Mouse (Mus musculus): ENCODE data around the gene Dock4. TPM values are rescaled to one million over a fixed set of nuclear protein-coding genes. Genes with fewer than 3 reads are reported as not detected.

The Dock4 gene
- polyA plus RNA-seq, 2 experiments, result 7.7 to 12.2 TPM

- no peak for ATAC-seq (ENCODE audit: low FRiP score, low read depth)
- TF ChIP-seq POLR2A (IDR thresholded peaks at IDR 0.05; ENCODE audit: borderline replicate concordance, extremely low read depth, insufficient read depth, insufficient read length), result no peak
Measured at GRCm38 (mm10) chr12:40622926-40623325, 177.2 kb downstream of the Dock4 start.

GRCm38 (mm10) chr12:40626521-40626920 lies 180.8 kb downstream of the Dock4 start:
- Histone ChIP-seq H3K27ac (replicated peaks; ENCODE audit: low read depth, low read length) (no peak overlapping the region), H3K27me3 (ENCODE audit: control insufficient read depth, insufficient read depth, low read length) (no peaks in the 10 kb centered on the region), H3K4me1 (ENCODE audit: control insufficient read depth, insufficient read depth, low read length) (no peaks in the 10 kb centered on the region), H3K4me2 (replicated peaks; ENCODE audit: low read depth, low read length, severe bottlenecking) (no peak overlapping the region), H3K9ac (ENCODE audit: low read depth, low read length, severe bottlenecking) (no peak overlapping the region), H3K9me3 (ENCODE audit: control insufficient read depth, low read length) (no peaks in the 10 kb centered on the region), H3K36me3 (ENCODE audit: control insufficient read depth, insufficient read depth, low read length) (no peaks in the 10 kb centered on the region), H3K4me3 (replicated peaks; ENCODE audit: low read length) (no peak overlapping the region)
- DNase-seq (ENCODE audit: low spot score), result no peak
- WGBS, result 90% methylated on average over 1 of the region's 1 CpGs
- TF ChIP-seq POLR2A (IDR thresholded peaks at IDR 0.05; ENCODE audit: borderline replicate concordance, extremely low read depth, insufficient read depth, insufficient read length), result no peak
- no peak for ATAC-seq (ENCODE audit: low FRiP score, low read depth)

More at GRCm38 (mm10) chr12:40622926-40623325, 177.2 kb downstream of the Dock4 start:
- Histone ChIP-seq H3K4me2 (replicated peaks; ENCODE audit: low read depth, low read length, severe bottlenecking) (no peak overlapping the region), H3K4me1 (ENCODE audit: control insufficient read depth, insufficient read depth, low read length) (no peaks in the 10 kb centered on the region), H3K27me3 (ENCODE audit: control insufficient read depth, insufficient read depth, low read length) (no peaks in the 10 kb centered on the region), H3K9ac (ENCODE audit: low read depth, low read length, severe bottlenecking) (no peak overlapping the region), H3K27ac (replicated peaks; ENCODE audit: low read depth, low read length) (no peak overlapping the region), H3K9me3 (ENCODE audit: control insufficient read depth, low read length) (no peaks in the 10 kb centered on the region), H3K36me3 (ENCODE audit: control insufficient read depth, insufficient read depth, low read length) (no peaks in the 10 kb centered on the region), H3K4me3 (replicated peaks; ENCODE audit: low read length) (no peak overlapping the region)
- no peak for DNase-seq (ENCODE audit: low spot score)

- Histone ChIP-seq H3K36me3 (ENCODE audit: control insufficient read depth, insufficient read depth, low read length) (no peaks in the 10 kb centered on the region), H3K4me1 (ENCODE audit: control insufficient read depth, insufficient read depth, low read length) (no peaks in the 10 kb centered on the region), H3K4me2 (replicated peaks; ENCODE audit: low read depth, low read length, severe bottlenecking) (no peak overlapping the region), H3K27me3 (ENCODE audit: control insufficient read depth, insufficient read depth, low read length) (no peaks in the 10 kb centered on the region), H3K9ac (ENCODE audit: low read depth, low read length, severe bottlenecking) (no peak overlapping the region), H3K27ac (replicated peaks; ENCODE audit: low read depth, low read length) (no peak overlapping the region), H3K9me3 (ENCODE audit: control insufficient read depth, low read length) (no peaks in the 10 kb centered on the region), H3K4me3 (replicated peaks; ENCODE audit: low read length) (no peak overlapping the region)
- ATAC-seq (ENCODE audit: low FRiP score, low read depth) (no peak), DNase-seq (ENCODE audit: low spot score) (no peak)
- TF ChIP-seq POLR2A (IDR thresholded peaks at IDR 0.05; ENCODE audit: borderline replicate concordance, extremely low read depth, insufficient read depth, insufficient read length), result no peak
- WGBS, result 56% methylated on average over 2 of the region's 2 CpGs
Measured at GRCm38 (mm10) chr12:40633242-40633641, 187.5 kb downstream of the Dock4 start.

GRCm38 (mm10) chr12:40634169-40634568 lies 188.4 kb downstream of the Dock4 start:
- Histone ChIP-seq H3K9ac (ENCODE audit: low read depth, low read length, severe bottlenecking) (no peak overlapping the region), H3K27me3 (ENCODE audit: control insufficient read depth, insufficient read depth, low read length) (no peaks in the 10 kb centered on the region), H3K36me3 (ENCODE audit: control insufficient read depth, insufficient read depth, low read length) (no peaks in the 10 kb centered on the region), H3K4me1 (ENCODE audit: control insufficient read depth, insufficient read depth, low read length) (no peaks in the 10 kb centered on the region), H3K9me3 (ENCODE audit: control insufficient read depth, low read length) (no peaks in the 10 kb centered on the region), H3K4me2 (replicated peaks; ENCODE audit: low read depth, low read length, severe bottlenecking) (no peak overlapping the region), H3K4me3 (replicated peaks; ENCODE audit: low read length) (no peak overlapping the region), H3K27ac (replicated peaks; ENCODE audit: low read depth, low read length) (no peak overlapping the region)
- ATAC-seq (ENCODE audit: low FRiP score, low read depth) (no peak), DNase-seq (ENCODE audit: low spot score) (no peak)
- TF ChIP-seq POLR2A (IDR thresholded peaks at IDR 0.05; ENCODE audit: borderline replicate concordance, extremely low read depth, insufficient read depth, insufficient read length), result no peak
- 76% methylated on average over 7 of the region's 7 CpGs for WGBS

GRCm38 (mm10) chr12:40635991-40636390 lies 190.2 kb downstream of the Dock4 start:
- Histone ChIP-seq H3K27ac (replicated peaks; ENCODE audit: low read depth, low read length) (no peak overlapping the region), H3K4me3 (replicated peaks; ENCODE audit: low read length) (no peak overlapping the region), H3K36me3 (ENCODE audit: control insufficient read depth, insufficient read depth, low read length) (no peaks in the 10 kb centered on the region), H3K27me3 (ENCODE audit: control insufficient read depth, insufficient read depth, low read length) (no peaks in the 10 kb centered on the region), H3K4me1 (ENCODE audit: control insufficient read depth, insufficient read depth, low read length) (no peaks in the 10 kb centered on the region), H3K4me2 (replicated peaks; ENCODE audit: low read depth, low read length, severe bottlenecking) (no peak overlapping the region), H3K9me3 (ENCODE audit: control insufficient read depth, low read length) (no peaks in the 10 kb centered on the region), H3K9ac (ENCODE audit: low read depth, low read length, severe bottlenecking) (no peak overlapping the region)
- TF ChIP-seq POLR2A (IDR thresholded peaks at IDR 0.05; ENCODE audit: borderline replicate concordance, extremely low read depth, insufficient read depth, insufficient read length), result no peak
- no peak for ATAC-seq (ENCODE audit: low FRiP score, low read depth)
- DNase-seq (ENCODE audit: low spot score), result no peak
- WGBS, result 96% methylated on average over 6 of the region's 6 CpGs

- H3K9me3 ChIP-seq (ENCODE audit: control insufficient read depth, low read length), result no peaks in the 10 kb centered on the region
- H3K36me3 ChIP-seq (ENCODE audit: control insufficient read depth, insufficient read depth, low read length), result no peaks in the 10 kb centered on the region
- H3K4me1 ChIP-seq (ENCODE audit: control insufficient read depth, insufficient read depth, low read length), result no peaks in the 10 kb centered on the region
- WGBS, result 85% methylated on average over 2 of the region's 2 CpGs
- no peak overlapping the region for H3K4me2 ChIP-seq (replicated peaks; ENCODE audit: low read depth, low read length, severe bottlenecking)
- DNase-seq (ENCODE audit: low spot score) (no peak), ATAC-seq (ENCODE audit: low FRiP score, low read depth) (no peak)
- no peak overlapping the region for H3K27ac ChIP-seq (replicated peaks; ENCODE audit: low read depth, low read length)
- TF ChIP-seq POLR2A (IDR thresholded peaks at IDR 0.05; ENCODE audit: borderline replicate concordance, extremely low read depth, insufficient read depth, insufficient read length), result no peak
- no peaks in the 10 kb centered on the region for H3K27me3 ChIP-seq (ENCODE audit: control insufficient read depth, insufficient read depth, low read length)
- no peak overlapping the region for H3K9ac ChIP-seq (ENCODE audit: low read depth, low read length, severe bottlenecking)
- no peak overlapping the region for H3K4me3 ChIP-seq (replicated peaks; ENCODE audit: low read length)
Measured at GRCm38 (mm10) chr12:40637427-40637826, 191.7 kb downstream of the Dock4 start.

All from limb, embryonic 14.5 days (tissue).